18 mouse cellular contexts compared by ENCODE assay signal in the genomic region with DNA sequence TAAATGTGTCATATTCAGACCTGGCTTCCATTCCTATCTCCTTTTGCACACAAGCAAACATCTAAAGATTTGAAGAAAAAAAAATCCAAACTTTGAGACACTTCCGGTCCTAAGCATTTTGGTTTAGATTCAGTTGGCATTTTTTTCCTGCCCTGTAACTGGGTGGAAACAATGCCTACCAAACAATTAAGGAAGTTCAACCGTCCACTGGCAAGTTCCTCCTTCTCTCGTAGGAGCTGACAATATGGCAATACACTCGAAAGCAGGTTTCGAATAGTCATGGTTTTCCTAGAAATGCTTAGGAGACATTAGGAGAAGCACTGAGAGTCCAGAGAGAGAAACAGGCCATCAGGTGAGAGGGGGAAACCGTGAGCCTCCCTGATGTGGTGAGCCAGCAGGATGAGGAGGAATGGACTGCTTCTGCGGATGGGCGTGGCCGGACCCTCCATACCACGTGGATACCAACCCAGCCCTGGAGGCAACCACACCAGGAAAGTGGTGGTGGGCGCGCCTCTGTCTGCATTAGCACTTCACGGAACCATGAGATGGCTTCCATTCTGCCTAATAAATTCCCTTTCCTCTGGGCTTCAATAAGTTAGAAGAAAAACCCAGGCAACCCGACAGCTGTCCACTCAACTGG. TPM values are rescaled to one million over a fixed set of nuclear protein-coding genes. Genes with fewer than 3 reads are reported as not detected.
DNase-seq lines count a peak whose midpoint lies in the region; ATAC-seq and TF ChIP-seq lines count a peak whose summit lies in the region.
"Had no signal": no experiment of that assay in that cellular context is flagged by ENCODE, and none has a peak within 500 bp of the region (broad histone marks: within the 10 kb centered on the region; RNA-seq: fewer than 3 reads in every experiment).

No protein-coding gene starts in this region.

- DNase-seq in gastrocnemius, adult 2 months: no peak
- DNase-seq in gastrocnemius, postnatal 10 days: no peak
- DNase-seq in 416B (ENCODE audit: low read depth): peak; percentile 38
- peak; percentile 22 for DNase-seq in liver
- no peak for DNase-seq in left cerebral cortex, adult 9 months (ENCODE audit: low spot score in 2 of 2)
- DNase-seq in thymus, adult 2 months: no peak
- no peak for DNase-seq in hindbrain, postnatal 0 days (ENCODE audit: low spot score)
- DNase-seq: adrenal gland, postnatal 10 days; cerebellum, adult 18-20 months; gastrocnemius, postnatal 14 days; kidney, adult 18-20 months; kidney, postnatal 10 days; lung, postnatal 10 days; right cerebral cortex, postnatal 4 days had no signal

- intact Hi-C loops in gastrocnemius, adult 2 months (cut with DNase I): no loop called here

- H3K4me2 ChIP-seq in hindbrain, postnatal 0 days (ENCODE audit: low read depth, low read length): no peak overlapping the region
- H3K4me2 ChIP-seq: embryonic facial prominence, embryonic 13.5 days; hindbrain, embryonic 15.5 days; midbrain, embryonic 12.5 days had no signal

- no peaks in the 10 kb centered on the region for H3K27me3 ChIP-seq in thymus, adult 2 months (ENCODE audit: control insufficient read depth, insufficient read depth, low read length)
- H3K27me3 ChIP-seq in hindbrain, postnatal 0 days (ENCODE audit: insufficient read depth, low read length): no peaks in the 10 kb centered on the region
- H3K27me3 ChIP-seq: embryonic facial prominence, embryonic 13.5 days; hindbrain, embryonic 15.5 days; midbrain, embryonic 12.5 days had no signal

- H3K9ac ChIP-seq in hindbrain, postnatal 0 days (replicated peaks; ENCODE audit: low read length): no peak overlapping the region
- H3K9ac ChIP-seq: embryonic facial prominence, embryonic 13.5 days; hindbrain, embryonic 15.5 days; midbrain, embryonic 12.5 days had no signal

- TF ChIP-seq POLR2A in thymus, adult 2 months (IDR thresholded peaks at IDR 0.05; ENCODE audit: control insufficient read depth, extremely low read depth, insufficient read depth, low read length, poor library complexity): no peak

- ATAC-seq in hindbrain, postnatal 0 days: no peak

- no peaks in the 10 kb centered on the region for H3K9me3 ChIP-seq in hindbrain, postnatal 0 days (ENCODE audit: low read length)
- H3K9me3 ChIP-seq: embryonic facial prominence, embryonic 13.5 days; hindbrain, embryonic 15.5 days had no signal

- peaks cover 55% of the 10 kb centered on the region; the same call in 1 of the 2 replicates for H3K79me2 ChIP-seq in macrophage (ENCODE audit: inconsistent target)

- no peak overlapping the region for H3K4me3 ChIP-seq in gastrocnemius, adult 2 months
- H3K4me3 ChIP-seq in macrophage (ENCODE audit: inconsistent target): peak overlapping the region; percentile 27
- H3K4me3 ChIP-seq in thymus, adult 2 months (ENCODE audit: control insufficient read depth, insufficient read depth, low read length): no peak overlapping the region
- no peak overlapping the region for H3K4me3 ChIP-seq in hindbrain, postnatal 0 days (ENCODE audit: low read length)
- H3K4me3 ChIP-seq: embryonic facial prominence, embryonic 13.5 days; hindbrain, embryonic 15.5 days; midbrain, embryonic 12.5 days had no signal

- 0 out of 2 replicates have a peak, but pooled peaks cover 3% of the 10 kb centered on the region for H3K4me1 ChIP-seq in thymus, adult 2 months (replicated peaks; ENCODE audit: control insufficient read depth, insufficient read depth, low read length)
- peaks cover 13% of the 10 kb centered on the region; the same call in 1 of the 2 replicates for H3K4me1 ChIP-seq in hindbrain, postnatal 0 days (ENCODE audit: insufficient read depth, low read length)

- TF ChIP-seq CTCF in gastrocnemius, adult 2 months (IDR thresholded peaks at IDR 0.05): no peak
- TF ChIP-seq CTCF in thymus, adult 2 months (IDR thresholded peaks at IDR 0.05; ENCODE audit: borderline replicate concordance, control insufficient read depth, extremely low read depth, insufficient read depth, low read length, poor library complexity): no peak
- no peak for TF ChIP-seq CTCF in hindbrain, postnatal 0 days (IDR thresholded peaks at IDR 0.05; ENCODE audit: low read depth)

- WGBS in macrophage (ENCODE audit: missing documents): 9% methylated on average over 14 of the region's 14 CpGs
- WGBS in thymus, adult 2 months: 30% methylated on average over 14 of the region's 14 CpGs
- 85% methylated on average over 14 of the region's 14 CpGs for WGBS in hindbrain, postnatal 0 days

- peak overlapping the region; percentile 43 for H3K27ac ChIP-seq in gastrocnemius, adult 2 months
- peak overlapping the region; percentile 85 for H3K27ac ChIP-seq in macrophage
- H3K27ac ChIP-seq in thymus, adult 2 months (ENCODE audit: control insufficient read depth, insufficient read depth, low read length): no peak overlapping the region
- H3K27ac ChIP-seq in hindbrain, postnatal 0 days: no peak overlapping the region
- H3K27ac ChIP-seq: embryonic facial prominence, embryonic 13.5 days; hindbrain, embryonic 15.5 days; midbrain, embryonic 12.5 days had no signal

- H3K36me3 ChIP-seq in macrophage (ENCODE audit: inconsistent target): no peaks in the 10 kb centered on the region
- H3K36me3 ChIP-seq in thymus, adult 2 months (ENCODE audit: control insufficient read depth, insufficient read depth, low read length): no peaks in the 10 kb centered on the region
- no peaks in the 10 kb centered on the region for H3K36me3 ChIP-seq in hindbrain, postnatal 0 days (ENCODE audit: insufficient read depth, low read length)
- H3K36me3 ChIP-seq: hindbrain, embryonic 15.5 days had no signal

RNA-seq across cellular contexts. Expression of a gene that starts 24.6 kb away (rescaled TPM):
- 10 to 100 TPM; 90.6 to 92.3 TPM for total RNA-seq in gastrocnemius, adult 2 months (2021)
- total RNA-seq in gastrocnemius, postnatal 10 days (2021): 10 to 100 TPM; 55.7 to 60.3 TPM
- total RNA-seq in macrophage (2018; cell fraction: chromatin; rRNA removed): 100 to 1,000 TPM in 3 of 26 experiments, 10 to 100 TPM in 23; 17.3 to 115 (median 54.7) TPM
- total RNA-seq in macrophage (2018; cell fraction: cytosol; rRNA removed): 10 to 100 TPM; 12.8 to 30.4 (median 19.6) TPM
- 10 to 100 TPM; 13.3 to 57.2 (median 30.5) TPM for total RNA-seq in macrophage (2018; cell fraction: nucleus; rRNA removed)
- polyA plus RNA-seq in macrophage (2018): 14.0 to 19.7 TPM (median 18.0 TPM) in 3 replicates
- 6.3 and 6.4 TPM in 2 replicates for polyA plus RNA-seq in thymus, adult 2 months (2012; rRNA removed)
- total RNA-seq in hindbrain, postnatal 0 days (2014; rRNA removed): 21.6 and 48.7 TPM in 2 replicates
- 11.6 and 13.3 TPM in 2 replicates for polyA plus RNA-seq in hindbrain, postnatal 0 days (2015; fragmentation: Nextera tagmentation; extraction: Ambion mirVana)

Comparison
In these comparisons a context has a peak if more than half of its experiments do, and no peak if none do; other contexts are left out.
1. DNase-seq: peak in 416B (single experiment) and liver (single experiment); none in gastrocnemius, adult 2 months (single experiment), gastrocnemius, postnatal 10 days (single experiment), left cerebral cortex, adult 9 months (0 of 2), thymus, adult 2 months (single experiment) and hindbrain, postnatal 0 days (single experiment).
2. H3K27ac ChIP-seq: peak in gastrocnemius, adult 2 months (single experiment) and macrophage (single experiment); none in thymus, adult 2 months (single experiment) and hindbrain, postnatal 0 days (single experiment).